Mouse (Mus musculus): ENCODE measurements around the gene Adamts4. TPM values are rescaled to one million over a fixed set of nuclear protein-coding genes. Genes with fewer than 3 reads are reported as not detected.

Adamts4 gene
- polyA plus RNA-seq, 2 experiments = 8.6 to 10.1 TPM

DNA sequence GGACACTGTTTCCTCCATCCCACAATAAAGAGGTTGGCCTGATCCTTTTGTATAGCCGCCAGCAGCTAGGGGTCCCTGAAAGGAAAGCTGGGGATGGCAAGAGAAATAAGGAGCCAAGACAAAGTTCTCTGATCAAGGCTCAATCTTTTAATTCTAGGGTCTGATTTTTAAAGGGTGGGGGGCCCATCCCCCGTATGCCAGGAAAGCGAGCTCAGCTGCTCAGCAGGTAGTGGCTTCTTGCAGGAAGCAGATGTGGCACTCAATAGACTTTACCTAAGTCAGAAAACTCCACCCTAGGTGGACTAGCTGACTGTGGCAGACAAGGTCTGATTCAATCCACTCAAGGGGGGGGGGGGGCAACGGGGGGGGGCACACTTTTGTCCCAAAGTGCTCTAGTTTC, 23.4 kb upstream of the Adamts4 start:
- peaks cover 10% of the 10 kb centered on the region; the same call in 1 of the 2 replicates for H3K4me1 ChIP-seq (ENCODE audit: control insufficient read depth, insufficient read depth, low read length)
- no peaks in the 10 kb centered on the region for H3K36me3 ChIP-seq (ENCODE audit: control insufficient read depth, insufficient read depth, low read length)
- WGBS = 56% methylated on average over 4 of the region's 4 CpGs
- H3K9me3 ChIP-seq (ENCODE audit: control insufficient read depth, low read length) = no peaks in the 10 kb centered on the region
- DNase-seq (ENCODE audit: low spot score) (no peak), ATAC-seq (ENCODE audit: low FRiP score, low read depth) (no peak)
- no peak for TF ChIP-seq POLR2A (IDR thresholded peaks at IDR 0.05; ENCODE audit: borderline replicate concordance, extremely low read depth, insufficient read depth, insufficient read length)
- no peak overlapping the region for H3K9ac ChIP-seq (ENCODE audit: low read depth, low read length, severe bottlenecking)
- no peak overlapping the region for H3K4me3 ChIP-seq (replicated peaks; ENCODE audit: low read length)
- no peaks in the 10 kb centered on the region for H3K27me3 ChIP-seq (ENCODE audit: control insufficient read depth, insufficient read depth, low read length)
- no peak overlapping the region for H3K4me2 ChIP-seq (replicated peaks; ENCODE audit: low read depth, low read length, severe bottlenecking)
- H3K27ac ChIP-seq (replicated peaks; ENCODE audit: low read depth, low read length) = no peak overlapping the region

DNA sequence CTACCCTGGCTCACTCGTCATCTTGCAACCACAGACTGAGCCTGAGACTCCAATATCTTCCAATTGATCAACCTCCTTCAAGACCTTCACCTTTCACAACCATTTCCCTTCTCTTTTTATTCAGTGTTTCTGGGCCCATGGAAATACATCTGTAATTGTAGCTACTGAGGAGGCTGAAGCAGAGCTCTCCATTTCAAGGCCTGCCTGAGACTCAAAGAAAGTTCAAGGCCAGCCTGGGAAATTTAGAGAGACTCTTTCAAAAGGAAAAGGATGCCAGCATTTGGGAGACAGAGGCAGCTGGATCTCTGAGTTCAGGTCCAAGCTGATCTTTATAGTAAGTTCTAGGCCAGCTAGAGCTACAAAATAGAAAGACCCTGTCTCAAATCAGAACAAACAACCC, 22.3 kb upstream of the Adamts4 start:
- WGBS = 88% methylated on average over 1 of the region's 1 CpGs
- DNase-seq (ENCODE audit: low spot score) (no peak), ATAC-seq (ENCODE audit: low FRiP score, low read depth) (no peak)
- Histone ChIP-seq H3K27me3 (ENCODE audit: control insufficient read depth, insufficient read depth, low read length) (no peaks in the 10 kb centered on the region), H3K36me3 (ENCODE audit: control insufficient read depth, insufficient read depth, low read length) (no peaks in the 10 kb centered on the region), H3K27ac (replicated peaks; ENCODE audit: low read depth, low read length) (no peak overlapping the region), H3K9me3 (ENCODE audit: control insufficient read depth, low read length) (no peaks in the 10 kb centered on the region), H3K4me2 (replicated peaks; ENCODE audit: low read depth, low read length, severe bottlenecking) (no peak overlapping the region), H3K9ac (ENCODE audit: low read depth, low read length, severe bottlenecking) (no peak overlapping the region), H3K4me1 (ENCODE audit: control insufficient read depth, insufficient read depth, low read length) (0 out of 2 replicates have a peak, but pooled peaks cover 10% of the 10 kb centered on the region), H3K4me3 (replicated peaks; ENCODE audit: low read length) (no peak overlapping the region)
- no peak for TF ChIP-seq POLR2A (IDR thresholded peaks at IDR 0.05; ENCODE audit: borderline replicate concordance, extremely low read depth, insufficient read depth, insufficient read length)

- Histone ChIP-seq H3K4me2 (replicated peaks; ENCODE audit: low read depth, low read length, severe bottlenecking) (no peak overlapping the region), H3K27me3 (ENCODE audit: control insufficient read depth, insufficient read depth, low read length) (no peaks in the 10 kb centered on the region), H3K9ac (ENCODE audit: low read depth, low read length, severe bottlenecking) (no peak overlapping the region), H3K36me3 (ENCODE audit: control insufficient read depth, insufficient read depth, low read length) (peaks cover 15% of the 10 kb centered on the region), H3K4me1 (ENCODE audit: control insufficient read depth, insufficient read depth, low read length) (0 out of 2 replicates have a peak, but pooled peaks cover 10% of the 10 kb centered on the region), H3K27ac (replicated peaks; ENCODE audit: low read depth, low read length) (no peak overlapping the region), H3K4me3 (replicated peaks; ENCODE audit: low read length) (no peak overlapping the region), H3K9me3 (ENCODE audit: control insufficient read depth, low read length) (no peaks in the 10 kb centered on the region)
- 39% methylated on average over 6 of the region's 6 CpGs for WGBS
- no peak for ATAC-seq (ENCODE audit: low FRiP score, low read depth)
- TF ChIP-seq POLR2A (IDR thresholded peaks at IDR 0.05; ENCODE audit: borderline replicate concordance, extremely low read depth, insufficient read depth, insufficient read length) = no peak
- DNase-seq (ENCODE audit: low spot score) = no peak
These were observed 20.5 kb upstream of the Adamts4 start for GRCm38 (mm10) chr1:171229750-171230149.

DNA sequence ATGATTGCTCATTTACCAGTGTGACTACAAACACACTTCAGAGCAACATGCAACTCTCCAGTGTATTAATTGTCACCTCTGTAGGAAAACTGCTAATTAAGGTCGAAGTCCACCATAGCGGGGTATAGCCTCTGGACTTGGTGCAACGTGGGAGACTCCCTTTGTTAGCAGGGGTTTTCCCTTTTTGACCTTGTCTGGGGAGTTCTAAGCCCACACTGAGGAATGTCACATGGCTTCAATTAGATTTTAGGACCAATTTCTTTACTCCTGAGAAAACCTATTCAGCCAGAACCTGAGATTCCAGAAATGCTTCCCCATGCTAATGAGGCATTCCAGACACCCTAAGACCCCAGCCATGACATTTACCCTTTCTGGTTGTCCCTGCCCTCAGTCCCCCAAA, 20.0 kb upstream of the Adamts4 start:
- Histone ChIP-seq H3K4me3 (replicated peaks; ENCODE audit: low read length) (no peak overlapping the region), H3K36me3 (ENCODE audit: control insufficient read depth, insufficient read depth, low read length) (peaks cover 20% of the 10 kb centered on the region), H3K4me2 (replicated peaks; ENCODE audit: low read depth, low read length, severe bottlenecking) (no peak overlapping the region), H3K4me1 (ENCODE audit: control insufficient read depth, insufficient read depth, low read length) (0 out of 2 replicates have a peak, but pooled peaks cover 10% of the 10 kb centered on the region), H3K27me3 (ENCODE audit: control insufficient read depth, insufficient read depth, low read length) (no peaks in the 10 kb centered on the region), H3K9me3 (ENCODE audit: control insufficient read depth, low read length) (no peaks in the 10 kb centered on the region), H3K27ac (replicated peaks; ENCODE audit: low read depth, low read length) (no peak overlapping the region), H3K9ac (ENCODE audit: low read depth, low read length, severe bottlenecking) (no peak overlapping the region)
- WGBS = 31% methylated on average over 3 of the region's 3 CpGs
- ATAC-seq (ENCODE audit: low FRiP score, low read depth) (no peak), DNase-seq (ENCODE audit: low spot score) (no peak)
- TF ChIP-seq POLR2A (IDR thresholded peaks at IDR 0.05; ENCODE audit: borderline replicate concordance, extremely low read depth, insufficient read depth, insufficient read length) = no peak

DNA sequence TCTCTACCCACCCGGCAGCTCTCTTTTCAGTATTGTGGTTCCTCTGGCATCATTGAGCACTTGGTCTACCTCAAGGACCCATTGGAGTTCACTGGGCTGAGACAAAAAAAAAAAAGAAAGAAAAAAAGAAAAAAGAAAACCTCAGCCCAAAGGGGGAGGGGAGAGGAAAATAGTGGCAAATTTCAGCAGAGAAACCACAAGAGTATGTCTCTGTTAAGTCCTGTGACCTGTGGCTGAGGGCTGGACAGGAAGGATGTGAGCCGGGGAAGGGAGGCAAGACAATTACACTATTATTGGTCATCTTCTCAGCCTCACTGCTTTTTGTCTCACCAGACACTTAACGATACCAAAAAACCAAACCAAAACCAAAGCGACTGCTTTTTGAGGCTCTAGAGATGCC, 18.4 kb upstream of the Adamts4 start:
- Histone ChIP-seq H3K9me3 (ENCODE audit: control insufficient read depth, low read length) (no peaks in the 10 kb centered on the region), H3K4me1 (ENCODE audit: control insufficient read depth, insufficient read depth, low read length) (0 out of 2 replicates have a peak, but pooled peaks cover 10% of the 10 kb centered on the region), H3K27me3 (ENCODE audit: control insufficient read depth, insufficient read depth, low read length) (no peaks in the 10 kb centered on the region), H3K4me3 (replicated peaks; ENCODE audit: low read length) (no peak overlapping the region), H3K4me2 (replicated peaks; ENCODE audit: low read depth, low read length, severe bottlenecking) (no peak overlapping the region), H3K36me3 (ENCODE audit: control insufficient read depth, insufficient read depth, low read length) (peaks cover 36% of the 10 kb centered on the region), H3K27ac (replicated peaks; ENCODE audit: low read depth, low read length) (no peak overlapping the region), H3K9ac (ENCODE audit: low read depth, low read length, severe bottlenecking) (no peak overlapping the region)
- DNase-seq (ENCODE audit: low spot score) (no peak), ATAC-seq (ENCODE audit: low FRiP score, low read depth) (no peak)
- TF ChIP-seq POLR2A (IDR thresholded peaks at IDR 0.05; ENCODE audit: borderline replicate concordance, extremely low read depth, insufficient read depth, insufficient read length) = no peak
- 80% methylated on average over 4 of the region's 4 CpGs for WGBS

DNA sequence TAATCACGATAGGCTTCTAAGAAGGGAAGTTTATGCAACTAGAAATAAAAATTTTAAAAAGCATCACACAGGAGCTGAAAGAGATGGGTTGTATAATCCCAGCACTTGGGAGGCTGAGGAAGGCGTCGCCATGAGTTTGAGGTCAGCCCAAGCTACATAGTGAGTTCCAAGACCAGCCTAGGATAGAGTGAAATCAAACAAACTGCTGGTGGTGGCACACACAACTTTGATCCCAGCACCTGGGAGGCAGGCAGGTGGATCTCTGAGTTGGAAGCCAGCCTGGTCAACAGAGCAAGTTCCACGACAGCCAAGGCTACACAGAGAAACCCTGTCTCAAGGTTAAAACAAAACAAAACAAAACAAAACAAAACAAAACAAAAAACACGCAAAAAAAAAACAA, 17.9 kb upstream of the Adamts4 start:
- ATAC-seq (ENCODE audit: low FRiP score, low read depth) (no peak), DNase-seq (ENCODE audit: low spot score) (no peak)
- 86% methylated on average over 5 of the region's 5 CpGs for WGBS
- TF ChIP-seq POLR2A (IDR thresholded peaks at IDR 0.05; ENCODE audit: borderline replicate concordance, extremely low read depth, insufficient read depth, insufficient read length) = no peak
- no peak overlapping the region for H3K27ac ChIP-seq (replicated peaks; ENCODE audit: low read depth, low read length)
- no peak overlapping the region for H3K9ac ChIP-seq (ENCODE audit: low read depth, low read length, severe bottlenecking)
- peaks cover 41% of the 10 kb centered on the region for H3K36me3 ChIP-seq (ENCODE audit: control insufficient read depth, insufficient read depth, low read length)
- no peak overlapping the region for H3K4me2 ChIP-seq (replicated peaks; ENCODE audit: low read depth, low read length, severe bottlenecking)
- no peak overlapping the region for H3K4me3 ChIP-seq (replicated peaks; ENCODE audit: low read length)
- H3K9me3 ChIP-seq (ENCODE audit: control insufficient read depth, low read length) = no peaks in the 10 kb centered on the region
- no peaks in the 10 kb centered on the region for H3K27me3 ChIP-seq (ENCODE audit: control insufficient read depth, insufficient read depth, low read length)
- 0 out of 2 replicates have a peak, but pooled peaks cover 10% of the 10 kb centered on the region for H3K4me1 ChIP-seq (ENCODE audit: control insufficient read depth, insufficient read depth, low read length)

Measured in limb, embryonic 14.5 days (tissue).